Mouse (Mus musculus) gastrocnemius, postnatal 14 days (tissue): Measurements from ENCODE around the gene Ank3. TPM values are rescaled to one million over a fixed set of nuclear protein-coding genes. Genes with fewer than 3 reads are reported as not detected.

ENCODE experiments used
- DNase-seq: peaks from one replicate; pipeline ENCODE4 v3.0.0; 2021; ENCODE audit warnings: mixed read lengths
- intact Hi-C: fragments of 180-260 bp; cut with DNase I; formaldehyde crosslinking; loops from one replicate; pipeline ENCODE4 v1.15.1; 2025; ENCODE audit warnings: low total_unique reads
- total RNA-seq, 2 experiments: library from RNA; stranded (reverse); gene quantifications; 2 replicates each; pipeline ENCODE4 v1.2.3; 2021

Ank3 gene
- total RNA-seq, 2 experiments from 2014 or later: 78.4 to 112 TPM

DNA sequence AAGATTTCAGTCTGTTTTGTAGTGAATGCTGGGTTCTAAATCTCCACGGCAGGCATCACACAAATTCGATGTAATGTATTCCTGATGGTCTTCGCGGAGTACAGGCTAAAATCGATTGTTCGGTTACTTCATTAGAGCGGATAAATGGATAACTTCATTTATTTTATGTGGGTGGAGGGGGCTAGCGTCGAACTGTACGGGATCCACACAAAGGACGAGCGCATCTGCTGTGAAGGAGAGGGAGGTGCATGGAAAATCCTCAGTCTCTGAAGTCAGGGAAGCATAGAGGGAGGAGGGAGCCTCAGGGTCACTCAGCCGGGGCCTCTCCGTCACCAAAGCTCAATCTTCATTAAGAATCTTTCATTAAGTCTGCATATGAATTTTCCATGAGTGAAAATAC lies 326.5 kb downstream of the Ank3 start:
- intact Hi-C loops: no loop called here
- DNase-seq: no peak

DNA sequence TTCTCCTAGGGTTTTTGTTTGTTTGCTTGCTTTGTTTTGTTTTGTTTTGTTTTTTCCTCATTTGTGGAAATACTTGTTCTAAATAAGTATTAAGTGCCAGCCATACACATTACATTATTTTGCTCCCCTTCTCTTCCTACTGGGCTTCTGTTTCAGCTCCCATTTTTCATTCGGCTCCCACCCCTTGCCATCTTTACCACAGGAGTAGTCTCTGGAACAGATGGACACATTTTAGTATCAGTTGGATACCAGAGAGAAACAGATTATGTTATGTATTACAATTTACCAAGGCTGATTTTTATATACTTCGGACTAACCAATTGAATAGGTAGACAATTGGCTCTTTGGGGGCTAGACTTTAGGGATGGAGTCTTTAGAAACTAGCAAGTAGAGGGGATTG lies 327.7 kb downstream of the Ank3 start:
- DNase-seq: no peak
- intact Hi-C loops: no loop called here

- intact Hi-C loops: no loop called here
- no peak for DNase-seq
Observed at GRCm38 (mm10) chr10:69726806-69727205, 328.2 kb downstream of the Ank3 start.

DNA sequence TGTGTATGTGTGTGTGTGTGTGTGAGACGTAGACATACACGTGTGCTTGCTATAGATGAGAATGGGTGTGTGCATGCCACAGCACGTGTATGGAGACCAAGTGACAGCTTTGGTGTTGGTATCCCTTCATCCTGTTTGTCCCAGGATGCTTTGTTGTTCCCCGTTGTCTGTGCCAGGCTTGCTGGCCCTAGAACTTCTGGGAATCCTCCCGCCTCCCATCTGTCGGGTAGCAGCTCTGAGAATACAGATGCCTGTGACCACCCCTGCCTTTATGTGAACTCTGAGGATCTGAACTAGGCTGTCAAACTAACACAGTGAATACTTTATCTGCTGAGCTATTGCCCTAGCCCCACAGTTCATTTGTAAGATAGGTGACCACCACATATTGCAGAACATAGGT lies 330.3 kb downstream of the Ank3 start:
- no peak for DNase-seq
- intact Hi-C loops: no loop called here

- intact Hi-C loops: no loop called here
- no peak for DNase-seq
Observed at GRCm38 (mm10) chr10:69730351-69730871, 331.8 kb downstream of the Ank3 start.

DNA sequence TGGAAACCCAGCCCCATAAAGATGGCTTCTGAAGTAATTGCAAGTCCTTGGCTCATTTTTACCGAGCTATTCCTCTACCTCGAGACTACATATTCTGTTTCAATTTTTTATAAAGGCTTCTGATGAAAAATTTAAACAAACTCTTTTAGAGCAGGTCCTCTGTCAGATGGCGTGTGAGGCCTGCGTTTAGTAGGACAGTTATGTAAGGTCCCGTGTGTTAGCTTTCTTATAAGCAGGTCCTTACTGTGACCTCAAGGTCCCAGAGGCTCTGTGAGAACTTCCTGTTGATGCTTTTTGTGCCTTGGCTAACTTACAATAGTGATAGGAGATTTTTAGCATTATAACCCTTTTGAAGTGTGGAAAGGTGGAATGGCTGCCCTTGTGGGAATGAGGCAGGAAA lies 332.8 kb downstream of the Ank3 start:
- intact Hi-C loops: no loop called here
- no peak for DNase-seq

DNA sequence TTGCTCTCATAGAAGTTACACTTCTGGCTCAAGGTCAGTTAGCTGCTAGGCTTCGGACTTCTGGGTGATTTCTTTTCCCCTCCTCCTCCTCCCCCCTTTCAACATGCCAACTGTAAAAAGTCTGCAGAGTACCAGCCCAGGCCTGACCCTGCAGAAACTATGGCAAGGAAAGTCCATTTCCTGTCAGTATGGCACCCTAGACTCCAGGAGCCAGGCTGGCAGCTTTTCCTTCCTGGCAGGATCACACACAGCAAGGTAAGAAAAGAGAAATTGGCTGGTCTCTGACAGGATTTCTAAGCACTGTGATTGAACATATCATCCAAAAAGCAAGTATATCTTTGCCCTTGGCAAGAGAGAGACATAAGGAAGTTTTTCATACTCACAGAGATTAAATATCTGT lies 333.3 kb downstream of the Ank3 start:
- DNase-seq: no peak
- intact Hi-C loops: no loop called here

GRCm38 (mm10) chr10:69736241-69736640 lies 337.7 kb downstream of the Ank3 start:
- DNase-seq: no peak

DNA sequence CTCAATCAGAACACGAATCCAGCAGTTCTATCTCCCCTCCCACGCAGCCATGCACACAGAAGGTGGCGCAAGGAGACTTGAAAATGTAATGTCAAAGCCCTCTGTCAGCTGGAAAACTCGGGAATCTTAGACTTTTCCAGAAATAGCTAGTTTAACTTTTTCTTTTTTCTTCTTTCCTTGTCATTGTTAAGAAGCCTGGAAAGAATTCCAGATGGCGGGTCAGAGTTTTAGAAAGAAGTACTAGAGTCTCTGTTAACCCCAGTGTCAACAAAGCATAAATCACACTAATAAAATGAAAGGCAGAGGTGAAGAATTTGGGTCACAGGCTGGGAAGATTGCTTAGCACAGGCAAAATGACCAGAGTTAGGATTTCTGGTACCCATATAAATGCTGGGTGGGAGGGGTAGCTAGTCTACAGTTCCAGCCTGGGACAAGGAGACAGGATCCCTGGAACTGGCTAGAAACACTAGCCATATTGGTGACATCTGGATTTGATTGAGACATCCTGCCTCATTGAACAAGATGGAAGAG lies 340.2 kb downstream of the Ank3 start:
- intact Hi-C loops: no loop called here
- DNase-seq: no peak

More at GRCm38 (mm10) chr10:69736241-69736640, 337.7 kb downstream of the Ank3 start:
- intact Hi-C loops: no loop called here

DNA sequence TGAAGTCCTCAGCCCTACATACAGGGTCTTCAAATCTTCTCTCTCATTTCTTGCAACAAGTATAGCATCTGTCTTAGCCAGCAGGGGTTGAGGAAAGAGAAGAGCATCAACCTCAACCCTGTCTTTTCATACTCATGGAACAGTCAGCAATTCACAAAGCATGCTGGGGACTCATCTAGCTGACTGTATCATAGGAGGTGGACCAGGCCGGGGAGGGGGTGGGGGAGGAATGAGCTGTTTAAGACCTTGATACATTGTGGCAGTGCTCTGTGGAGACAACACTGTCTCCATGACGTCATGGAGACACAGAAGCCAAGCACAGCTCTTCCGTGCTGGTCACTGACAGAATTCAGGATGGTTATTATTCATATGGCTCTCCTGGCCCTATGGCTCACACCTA lies 344.0 kb downstream of the Ank3 start:
- intact Hi-C loops: no loop called here
- no peak for DNase-seq

- peak; percentile 24 for DNase-seq
- intact Hi-C loops: no loop called here
Observed at GRCm38 (mm10) chr10:69744181-69744580, 345.6 kb downstream of the Ank3 start.

DNA sequence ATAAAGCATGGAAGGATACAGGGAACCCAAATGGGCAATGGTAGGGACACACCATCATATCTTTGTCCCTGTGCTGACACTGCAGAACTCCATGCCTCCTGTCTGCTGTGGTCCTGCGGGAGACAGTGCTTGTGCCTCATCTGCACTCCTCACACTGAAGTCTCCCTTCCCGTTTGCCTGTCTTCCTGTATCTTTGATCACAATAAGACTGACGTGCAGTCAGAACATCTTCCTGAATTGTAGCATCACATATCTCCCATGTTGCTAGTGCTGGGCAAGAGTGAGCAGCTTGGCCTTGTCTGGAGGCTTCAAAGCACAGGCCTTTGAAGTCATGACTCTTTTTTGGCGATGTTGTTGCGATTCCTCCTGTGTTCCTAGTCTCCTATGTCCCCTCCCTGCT lies 346.3 kb downstream of the Ank3 start:
- intact Hi-C loops: no loop called here
- DNase-seq: no peak

- intact Hi-C loops: no loop called here
Observed at GRCm38 (mm10) chr10:69746322-69746721, 347.7 kb downstream of the Ank3 start.

GRCm38 (mm10) chr10:69746730-69747129 lies 348.2 kb downstream of the Ank3 start:
- intact Hi-C loops: no loop called here
- DNase-seq: no peak

More at GRCm38 (mm10) chr10:69746322-69746721, 347.7 kb downstream of the Ank3 start:
- no peak for DNase-seq

- no peak for DNase-seq
- intact Hi-C loops: no loop called here
Observed at GRCm38 (mm10) chr10:69751416-69751815, 352.8 kb downstream of the Ank3 start.

GRCm38 (mm10) chr10:69753464-69753863 lies 354.9 kb downstream of the Ank3 start:
- DNase-seq: peak; percentile 49
- intact Hi-C loops: no loop called here

DNA sequence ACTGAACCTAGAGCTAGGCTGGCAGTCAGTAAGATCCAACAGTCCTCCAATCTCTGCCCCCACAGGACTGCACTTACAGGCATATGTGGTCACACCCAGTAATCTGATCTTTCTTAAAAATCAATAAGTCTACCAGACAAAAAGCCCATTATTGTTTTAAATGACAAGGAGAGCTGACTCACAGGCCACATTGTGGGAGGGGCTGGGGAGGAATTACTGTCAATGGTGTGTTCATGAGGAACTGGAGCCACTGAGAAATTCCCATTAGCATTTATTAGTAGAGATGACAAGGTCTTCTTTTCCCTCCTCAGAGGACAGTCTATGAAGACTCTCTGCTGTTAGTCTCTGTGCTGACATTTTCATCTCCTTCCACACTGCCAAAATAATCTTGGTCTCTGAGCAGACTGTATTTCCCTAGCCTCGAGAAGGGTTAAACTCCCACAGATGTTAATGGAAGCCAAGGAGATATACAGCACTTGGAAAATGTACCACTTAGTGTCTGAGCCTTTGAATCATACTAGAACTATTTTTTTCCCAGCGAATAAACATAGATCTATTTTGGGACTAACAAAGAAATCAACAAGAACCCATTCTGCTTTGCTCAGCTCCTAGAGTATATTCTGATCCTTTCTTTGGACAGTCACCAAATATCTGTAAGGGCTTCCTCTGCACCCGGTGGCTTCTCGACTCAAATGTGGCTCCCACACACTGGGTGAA lies 358.5 kb downstream of the Ank3 start:
- no peak for DNase-seq
- intact Hi-C loops: no loop called here

- intact Hi-C loops: no loop called here
Observed at GRCm38 (mm10) chr10:69762977-69763376, 364.4 kb downstream of the Ank3 start.

GRCm38 (mm10) chr10:69764402-69764801 lies 365.8 kb downstream of the Ank3 start:
- no peak for DNase-seq
- intact Hi-C loops: no loop called here

More at GRCm38 (mm10) chr10:69762977-69763376, 364.4 kb downstream of the Ank3 start:
- DNase-seq: no peak

DNA sequence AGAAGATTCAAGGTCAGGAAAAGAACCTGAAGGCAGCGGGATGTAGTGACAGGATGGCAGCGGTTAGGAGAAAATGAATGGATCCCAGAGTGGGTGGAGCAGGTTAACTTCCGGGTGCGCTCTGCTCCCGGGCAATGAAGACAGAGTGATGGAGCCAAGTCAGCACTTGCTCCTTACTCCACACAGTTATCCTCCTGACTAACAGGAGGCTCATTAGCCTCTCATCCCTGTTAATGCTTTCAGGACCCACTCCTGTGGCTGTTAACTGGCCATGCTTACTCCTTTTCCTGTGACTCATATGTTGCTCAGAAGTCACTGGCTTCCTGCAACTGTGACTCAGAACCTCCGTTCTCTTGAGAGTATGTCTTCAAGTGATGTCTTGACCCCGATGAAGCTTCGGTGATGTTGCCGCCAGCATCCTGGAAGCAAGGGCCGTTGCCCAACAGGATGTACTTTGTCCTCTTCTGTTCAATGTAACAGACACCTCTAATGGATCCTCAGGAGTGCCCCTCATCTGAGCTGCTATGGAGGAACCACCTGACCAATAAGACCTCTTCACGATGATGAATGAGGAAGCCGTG lies 378.6 kb downstream of the Ank3 start:
- DNase-seq: no peak

GRCm38 (mm10) chr10:69777736-69778135 lies 379.2 kb downstream of the Ank3 start:
- intact Hi-C loops: no loop called here

More for the DNA sequence above, 378.6 kb downstream of the Ank3 start:
- intact Hi-C loops: no loop called here

More at GRCm38 (mm10) chr10:69777736-69778135, 379.2 kb downstream of the Ank3 start:
- DNase-seq: no peak
